Mouse (Mus musculus) hindbrain, embryonic 15.5 days (tissue): ENCODE measurements around the gene Hist1h4m. TPM values are rescaled to one million over a fixed set of nuclear protein-coding genes. Genes with fewer than 3 reads are reported as not detected.
"Not testable (repeated sequence)": the region's sequence is repeated elsewhere in the genome, so short reads cannot be mapped to it uniquely, and the experiment has no call there.

Source experiments
- ATAC-seq: fragments of 200-750 bp; cut with Nextera tagmentation; 2 replicates; pipeline ENCODE4 v1.8.0; 2017; ENCODE audit warnings: low read depth, moderate number of reproducible peaks, moderate TSS enrichment; ENCODE audit not compliant: low FRiP score
- H3K27ac ChIP-seq: fragments of 300-500 bp; sonication (generic); replicated peaks from 2 replicates; pipeline ENCODE4 v1.5.1; 2015; ENCODE audit warnings: mild to moderate bottlenecking, inconsistent platforms
- H3K27me3 ChIP-seq: fragments of 300-500 bp; sonication (generic); 2 replicates; pipeline ENCODE4 v1.6.1; 2015; ENCODE audit warnings: control low read depth, inconsistent platforms
- H3K36me3 ChIP-seq: fragments of 300-500 bp; sonication (generic); 2 replicates; pipeline ENCODE4 v1.6.1; 2015; ENCODE audit warnings: control low read depth, inconsistent platforms
- H3K4me1 ChIP-seq: fragments of 300-500 bp; sonication (generic); replicated peaks from 2 replicates; pipeline ENCODE4 v1.6.1; 2015; ENCODE audit warnings: control low read depth, inconsistent platforms
- H3K4me2 ChIP-seq: fragments of 300-500 bp; sonication (generic); 2 replicates; pipeline ENCODE4 v1.6.1; 2015; ENCODE audit warnings: moderate library complexity, mild to moderate bottlenecking, inconsistent platforms
- H3K4me3 ChIP-seq: fragments of 300-500 bp; sonication (generic); 2 replicates; pipeline ENCODE4 v1.5.1; 2015; ENCODE audit warnings: mild to moderate bottlenecking, inconsistent platforms
- H3K9ac ChIP-seq: fragments of 300-500 bp; sonication (generic); 2 replicates; pipeline ENCODE4 v1.6.1; 2015; ENCODE audit warnings: inconsistent platforms
- H3K9me3 ChIP-seq: fragments of 300-500 bp; sonication (generic); 2 replicates; pipeline ENCODE4 v1.6.1; 2016; ENCODE audit warnings: control low read depth, inconsistent platforms
- WGBS: fragments of 180-500 bp; shearing (Covaris S2); methylation state at CpG from one replicate; pipeline ENCODE4 v1.1.7; 2015; 5-methylcytosine and 5-hydroxymethylcytosine counted together
- polyA plus RNA-seq: library from polyadenylated mRNA; unstranded; fragments of >200 nt; fragmentation: Nextera tagmentation; extraction: Ambion mirVana; gene quantifications from 2 replicates; pipeline ENCODE4 v1.2.1, GENCODE M21; 2015

The Hist1h4m gene
- polyA plus RNA-seq, 1 experiment from 2014 or later = not detected

DNA sequence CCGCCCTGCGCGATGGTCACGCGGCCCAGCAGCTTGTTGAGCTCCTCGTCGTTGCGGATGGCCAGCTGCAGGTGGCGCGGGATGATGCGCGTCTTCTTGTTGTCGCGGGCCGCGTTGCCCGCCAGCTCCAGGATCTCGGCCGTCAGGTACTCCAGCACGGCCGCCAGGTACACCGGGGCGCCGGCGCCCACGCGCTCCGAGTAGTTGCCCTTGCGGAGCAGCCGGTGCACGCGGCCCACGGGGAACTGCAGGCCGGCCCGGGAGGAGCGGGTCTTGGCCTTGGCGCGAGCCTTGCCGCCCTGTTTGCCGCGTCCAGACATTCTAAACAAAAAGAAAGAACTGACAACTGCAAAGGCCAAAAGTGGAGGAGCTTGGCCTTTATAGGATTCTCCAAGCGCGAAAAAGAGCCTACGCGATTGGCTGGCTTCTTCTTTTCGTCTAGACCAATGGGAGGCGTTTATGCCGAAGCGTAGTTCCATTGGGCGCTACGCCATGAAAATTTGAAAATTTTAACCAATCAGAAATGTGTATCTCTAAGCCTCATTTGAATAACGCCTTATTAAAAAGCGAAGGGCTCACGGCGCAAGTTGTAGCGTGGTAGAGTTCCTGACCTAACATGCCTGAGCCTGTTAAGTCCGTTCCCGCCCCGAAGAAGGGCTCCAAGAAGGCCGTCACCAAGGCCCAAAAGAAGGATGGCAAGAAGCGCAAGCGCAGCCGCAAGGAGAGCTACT, 24.5 kb upstream of the Hist1h4m start, which contains the start of the genes Hist1h2an and Hist1h2bp:
Hist1h2an (minus strand) TSS at position 320 of the 731 bp plus-strand sequence.
Hist1h2bp (plus strand) TSS at position 563 of the 731 bp plus-strand sequence.
- H3K4me3 ChIP-seq = peak within 1 kb of the TSS; percentile 34
- H3K27me3 ChIP-seq, H3K36me3 ChIP-seq, H3K9me3 ChIP-seq: not testable (repeated sequence)
- H3K9ac ChIP-seq = peak within 1 kb of the TSS; percentile 37; the same call in 1 of the 2 replicates
- peak; percentile 97 for ATAC-seq
- peaks cover 32% of the 10 kb centered on the region for H3K4me1 ChIP-seq
- H3K4me2 ChIP-seq = peak within 1 kb of the TSS; percentile 69
- WGBS = under 1% methylated on average over 38 of the region's 63 CpGs
- H3K27ac ChIP-seq = peak within 1 kb of the TSS; percentile 81

- no peaks in the 10 kb centered on the region for H3K9me3 ChIP-seq
- peaks cover 24% of the 10 kb centered on the region for H3K4me1 ChIP-seq
- ATAC-seq = no peak; the same call in 1 of the 2 replicates
- H3K9ac ChIP-seq = no peak overlapping the region
- no peaks in the 10 kb centered on the region for H3K36me3 ChIP-seq
- H3K27ac ChIP-seq = peak overlapping the region; percentile 42; the same call in 1 of the 2 replicates
- no peaks in the 10 kb centered on the region for H3K27me3 ChIP-seq
- WGBS = 10% methylated on average over 17 of the region's 21 CpGs
- peak overlapping the region; percentile 69 for H3K4me2 ChIP-seq
- H3K4me3 ChIP-seq = peak overlapping the region; percentile 34
These were observed 23.6 kb upstream of the Hist1h4m start for GRCm38 (mm10) chr13:21787760-21788593.

- H3K36me3 ChIP-seq = no peaks in the 10 kb centered on the region
- H3K27me3 ChIP-seq = no peaks in the 10 kb centered on the region
- H3K27ac ChIP-seq = no peak overlapping the region
- ATAC-seq = no peak
- H3K4me2 ChIP-seq = no peak overlapping the region
- H3K9ac ChIP-seq = no peak overlapping the region
- peaks cover 18% of the 10 kb centered on the region for H3K4me1 ChIP-seq
- H3K9me3 ChIP-seq = no peaks in the 10 kb centered on the region
- 59% methylated on average over 6 of the region's 6 CpGs for WGBS
- no peak overlapping the region for H3K4me3 ChIP-seq
These were observed 21.6 kb upstream of the Hist1h4m start for GRCm38 (mm10) chr13:21789925-21790324.

GRCm38 (mm10) chr13:21790601-21791283, 20.8 kb upstream of the Hist1h4m start:
- Histone ChIP-seq H3K9me3 (no peaks in the 10 kb centered on the region), H3K9ac (0 out of 2 replicates have a peak overlapping the region, but pooled peaks have one; percentile 17), H3K4me1 (peaks cover 16% of the 10 kb centered on the region), H3K27ac (no peak overlapping the region), H3K4me2 (peak overlapping the region; percentile 47), H3K36me3 (no peaks in the 10 kb centered on the region), H3K27me3 (no peaks in the 10 kb centered on the region), H3K4me3 (peak overlapping the region; percentile 2; the same call in 1 of the 2 replicates)
- 8% methylated on average over 18 of the region's 18 CpGs for WGBS
- no peak for ATAC-seq

DNA sequence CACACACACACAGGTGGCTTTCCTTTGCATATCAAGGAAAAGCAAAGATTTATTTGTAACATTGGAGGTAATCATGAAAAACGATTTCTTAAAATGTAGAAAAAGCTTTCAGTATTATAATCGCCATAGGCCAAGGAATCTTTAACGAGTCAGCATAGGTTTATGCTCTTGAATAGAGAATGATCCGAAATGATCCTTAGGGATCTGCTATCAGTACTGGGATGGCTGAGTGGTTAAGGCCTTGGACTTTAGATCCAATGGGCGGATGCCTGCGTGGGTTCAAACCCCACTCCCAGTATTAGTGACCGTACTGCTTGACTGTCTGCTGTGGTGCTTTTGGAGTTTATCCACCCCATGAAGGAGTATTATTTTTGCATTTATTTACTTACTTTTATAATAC, 16.0 kb upstream of the Hist1h4m start:
- Histone ChIP-seq H3K4me2 (no peak overlapping the region), H3K27ac (no peak overlapping the region), H3K4me1 (no peaks in the 10 kb centered on the region), H3K27me3 (no peaks in the 10 kb centered on the region), H3K9ac (no peak overlapping the region), H3K36me3 (no peaks in the 10 kb centered on the region), H3K9me3 (no peaks in the 10 kb centered on the region), H3K4me3 (no peak overlapping the region)
- 94% methylated on average over 7 of the region's 7 CpGs for WGBS
- ATAC-seq = no peak

DNA sequence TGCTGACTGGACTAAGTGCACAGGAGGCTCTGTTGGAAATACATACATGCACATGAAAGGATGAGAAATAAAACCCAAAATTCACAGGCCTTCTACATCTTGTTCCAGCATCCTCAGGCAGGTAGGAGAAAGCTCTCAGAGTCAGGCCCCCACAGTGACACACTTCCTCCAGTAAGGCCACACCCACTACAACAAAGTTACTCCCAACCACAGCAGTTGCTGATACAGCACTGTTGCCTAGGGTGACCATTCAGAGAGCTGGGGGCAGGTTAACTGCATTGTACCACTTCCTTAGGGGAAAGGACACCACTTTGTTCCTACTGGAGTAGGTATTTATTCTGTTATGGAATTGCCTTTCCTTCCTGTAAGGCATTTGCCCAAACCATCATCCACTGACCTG, 14.4 kb upstream of the Hist1h4m start:
- not testable (repeated sequence) for H3K27ac ChIP-seq, H3K36me3 ChIP-seq, H3K9me3 ChIP-seq, ATAC-seq, H3K4me3 ChIP-seq, H3K27me3 ChIP-seq, H3K9ac ChIP-seq, H3K4me2 ChIP-seq, H3K4me1 ChIP-seq

DNA sequence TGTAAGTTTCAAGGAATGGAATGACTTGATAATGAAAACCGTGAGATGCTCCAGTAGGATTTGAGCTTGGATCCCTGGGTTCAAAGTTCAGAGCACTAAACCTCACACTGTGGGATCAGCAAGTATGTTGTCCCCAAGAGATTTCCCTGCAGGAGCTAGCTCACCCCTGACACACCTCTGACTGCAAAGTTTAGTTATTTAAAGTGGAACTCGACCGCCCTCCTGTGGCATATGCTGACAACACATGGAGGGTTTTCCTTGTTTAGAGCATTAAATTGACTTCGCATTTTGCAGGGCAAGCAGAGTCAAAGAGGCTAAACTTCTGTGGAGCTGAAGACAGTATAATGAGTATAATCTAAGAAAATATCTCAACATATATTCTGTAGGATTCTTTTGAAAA, 8.5 kb upstream of the Hist1h4m start:
- not testable (repeated sequence) for H3K9me3 ChIP-seq, H3K4me3 ChIP-seq, H3K27ac ChIP-seq, H3K4me1 ChIP-seq, H3K36me3 ChIP-seq, H3K27me3 ChIP-seq, H3K9ac ChIP-seq, H3K4me2 ChIP-seq
- ATAC-seq = peak; percentile 73; the same call in 1 of the 2 replicates
- no CpG with 5 or more reads among the region's 4 CpGs for WGBS

DNA sequence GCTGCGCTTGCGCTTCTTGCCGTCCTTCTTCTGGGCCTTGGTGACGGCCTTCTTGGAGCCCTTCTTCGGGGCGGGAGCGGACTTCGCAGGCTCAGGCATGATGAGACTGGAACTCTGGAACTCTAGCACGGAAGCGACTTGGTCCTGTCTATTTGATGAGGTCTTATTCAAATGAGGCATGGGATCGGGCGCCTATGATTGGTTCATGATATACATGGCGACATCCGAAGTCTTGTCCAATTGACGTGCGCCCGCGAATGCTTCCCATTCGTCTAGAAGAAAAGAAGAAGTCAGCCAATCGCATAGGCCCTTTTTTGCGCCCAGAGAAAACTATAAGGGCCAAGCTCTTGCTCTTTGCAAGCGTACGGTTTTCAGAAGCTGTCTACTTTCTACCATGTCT, 1.5 kb upstream of the Hist1h4m start, which contains the start of the genes Hist1h2bq and Hist1h2ao:
Hist1h2bq (minus strand) TSS at position 125 of the 400 bp plus-strand sequence.
Hist1h2ao (plus strand) TSS at position 393 of the 400 bp plus-strand sequence.
- ATAC-seq = peak; percentile 99
- no CpG with 5 or more reads among the region's 23 CpGs for WGBS

GRCm38 (mm10) chr13:21811074-21811473, 472 bp upstream of the Hist1h4m start:
- not testable (repeated sequence) for H3K36me3 ChIP-seq, H3K4me1 ChIP-seq, H3K27me3 ChIP-seq, H3K9me3 ChIP-seq, H3K9ac ChIP-seq, ATAC-seq, H3K27ac ChIP-seq, H3K4me3 ChIP-seq, H3K4me2 ChIP-seq
- WGBS = no CpG with 5 or more reads among the region's 8 CpGs

More for the DNA sequence above, 1.5 kb upstream of the Hist1h4m start, which contains the start of the genes Hist1h2bq and Hist1h2ao:
- not testable (repeated sequence) for H3K27ac ChIP-seq, H3K9me3 ChIP-seq, H3K4me1 ChIP-seq, H3K36me3 ChIP-seq, H3K9ac ChIP-seq, H3K27me3 ChIP-seq, H3K4me3 ChIP-seq, H3K4me2 ChIP-seq

DNA sequence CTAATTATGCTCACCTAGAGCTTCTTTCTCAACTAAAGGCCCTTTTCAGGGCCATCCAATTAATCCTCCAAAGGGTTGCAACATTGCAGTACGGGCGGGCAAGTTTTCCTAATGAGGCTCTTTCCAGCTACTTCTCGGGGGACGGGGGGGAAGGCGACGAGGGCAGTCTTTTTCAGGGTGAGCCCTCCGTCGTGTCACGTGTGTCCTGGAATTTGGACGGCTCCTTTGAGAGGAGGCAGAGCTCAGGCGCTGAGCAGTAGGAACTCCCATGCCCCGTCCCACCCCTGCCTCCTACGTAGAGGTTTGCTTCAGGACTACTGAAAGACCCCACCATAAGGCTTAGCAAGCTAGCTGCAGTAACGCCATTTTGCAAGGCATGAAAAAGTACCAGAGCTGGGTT, 546 bp downstream of the Hist1h4m start:
- peak overlapping the region; percentile 21; the same call in 1 of the 2 replicates for H3K4me3 ChIP-seq
- ATAC-seq = peak; percentile 37
- H3K36me3 ChIP-seq = not testable (repeated sequence)

GRCm38 (mm10) chr13:21820082-21820890, 8.7 kb downstream of the Hist1h4m start:
- WGBS = 69% methylated on average over 7 of the region's 16 CpGs
- H3K27ac ChIP-seq, H3K27me3 ChIP-seq, H3K9ac ChIP-seq, H3K4me1 ChIP-seq, ATAC-seq, H3K9me3 ChIP-seq, H3K4me3 ChIP-seq, H3K36me3 ChIP-seq, H3K4me2 ChIP-seq: not testable (repeated sequence)

More for the DNA sequence above, 546 bp downstream of the Hist1h4m start:
- H3K9me3 ChIP-seq, H3K27ac ChIP-seq, H3K4me1 ChIP-seq, H3K9ac ChIP-seq, H3K27me3 ChIP-seq: not testable (repeated sequence)
- peak overlapping the region; percentile 47 for H3K4me2 ChIP-seq
- WGBS = under 1% methylated on average over 14 of the region's 14 CpGs
